Mouse (Mus musculus) neural tube, embryonic 13.5 days (tissue): ENCODE measurements around the gene Elp5. TPM values are rescaled to one million over a fixed set of nuclear protein-coding genes. Genes with fewer than 3 reads are reported as not detected.
"Not testable (repeated sequence)": the region's sequence is repeated elsewhere in the genome, so short reads cannot be mapped to it uniquely, and the experiment has no call there.

Source experiments
- ATAC-seq: fragments of 200-750 bp; cut with Nextera tagmentation; 2 replicates; pipeline ENCODE4 v1.8.0; 2017; ENCODE audit warnings: low read depth, mild to moderate bottlenecking, moderate TSS enrichment, moderate library complexity
- H3K27ac ChIP-seq: fragments of 300-500 bp; sonication (generic); replicated peaks from 2 replicates; pipeline ENCODE4 v1.5.1; 2015; ENCODE audit warnings: moderate library complexity, mild to moderate bottlenecking, inconsistent platforms
- H3K27me3 ChIP-seq: fragments of 300-500 bp; sonication (generic); 2 replicates; pipeline ENCODE4 v1.6.1; 2015; ENCODE audit warnings: mild to moderate bottlenecking, inconsistent platforms
- H3K36me3 ChIP-seq: fragments of 300-500 bp; sonication (generic); 2 replicates; pipeline ENCODE4 v1.6.1; 2015; ENCODE audit warnings: mild to moderate bottlenecking, inconsistent platforms
- H3K4me1 ChIP-seq: fragments of 300-500 bp; sonication (generic); replicated peaks from 2 replicates; pipeline ENCODE4 v1.6.1; 2015; ENCODE audit warnings: inconsistent platforms
- H3K4me2 ChIP-seq: fragments of 300-500 bp; sonication (generic); 2 replicates; pipeline ENCODE4 v1.6.1; 2015; ENCODE audit warnings: inconsistent platforms, mild to moderate bottlenecking, moderate library complexity
- H3K4me3 ChIP-seq: fragments of 300-500 bp; sonication (generic); 2 replicates; pipeline ENCODE4 v1.5.1; 2015; ENCODE audit warnings: mild to moderate bottlenecking, inconsistent platforms
- H3K9ac ChIP-seq: fragments of 300-500 bp; sonication (generic); 2 replicates; pipeline ENCODE4 v1.6.1; 2015; ENCODE audit warnings: moderate library complexity, mild to moderate bottlenecking, inconsistent platforms
- H3K9me3 ChIP-seq: fragments of 300-500 bp; sonication (generic); 2 replicates; pipeline ENCODE4 v1.6.1; 2016; ENCODE audit warnings: inconsistent platforms
- WGBS: fragments of 180-500 bp; shearing (Covaris S2); methylation state at CpG from one replicate; pipeline ENCODE4 v1.1.7; 2015; 5-methylcytosine and 5-hydroxymethylcytosine counted together
- polyA plus RNA-seq: library from polyadenylated mRNA; unstranded; fragments of >200 nt; fragmentation: Nextera tagmentation; extraction: Ambion mirVana; gene quantifications from 2 replicates; pipeline ENCODE4 v1.2.1, GENCODE M21; 2015

Elp5 gene
- polyA plus RNA-seq, 1 experiment from 2014 or later = 162 TPM

DNA sequence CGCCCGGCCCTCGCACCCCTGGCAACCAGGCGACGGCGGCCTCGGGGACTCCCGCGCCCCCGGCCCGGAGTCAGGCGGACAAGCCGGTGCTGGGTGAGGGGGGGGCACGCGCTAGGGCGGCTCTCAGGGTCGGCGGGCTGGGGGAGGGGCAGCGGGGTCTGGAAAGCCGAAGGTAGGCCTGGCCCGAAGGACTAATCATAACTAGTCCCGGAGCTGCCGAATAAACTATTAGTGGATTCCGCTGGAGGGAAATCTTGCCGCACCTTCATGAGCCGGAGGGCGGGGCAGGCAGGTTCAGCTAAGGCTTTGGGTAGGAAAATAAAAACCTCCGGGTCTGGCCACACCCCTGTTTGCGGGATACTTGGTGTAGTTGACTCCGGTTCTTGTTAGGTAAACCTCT lies 46.2 kb downstream of the Elp5 start:
- ATAC-seq = peak; percentile 34
- Histone ChIP-seq H3K27me3 (peaks cover 50% of the 10 kb centered on the region), H3K9me3 (no peaks in the 10 kb centered on the region), H3K4me3 (peak overlapping the region; percentile 55), H3K4me1 (peaks cover 26% of the 10 kb centered on the region), H3K36me3 (no peaks in the 10 kb centered on the region), H3K9ac (peak overlapping the region; percentile 74), H3K27ac (no peak overlapping the region), H3K4me2 (peak overlapping the region; percentile 99)
- 1% methylated on average over 29 of the region's 30 CpGs for WGBS

DNA sequence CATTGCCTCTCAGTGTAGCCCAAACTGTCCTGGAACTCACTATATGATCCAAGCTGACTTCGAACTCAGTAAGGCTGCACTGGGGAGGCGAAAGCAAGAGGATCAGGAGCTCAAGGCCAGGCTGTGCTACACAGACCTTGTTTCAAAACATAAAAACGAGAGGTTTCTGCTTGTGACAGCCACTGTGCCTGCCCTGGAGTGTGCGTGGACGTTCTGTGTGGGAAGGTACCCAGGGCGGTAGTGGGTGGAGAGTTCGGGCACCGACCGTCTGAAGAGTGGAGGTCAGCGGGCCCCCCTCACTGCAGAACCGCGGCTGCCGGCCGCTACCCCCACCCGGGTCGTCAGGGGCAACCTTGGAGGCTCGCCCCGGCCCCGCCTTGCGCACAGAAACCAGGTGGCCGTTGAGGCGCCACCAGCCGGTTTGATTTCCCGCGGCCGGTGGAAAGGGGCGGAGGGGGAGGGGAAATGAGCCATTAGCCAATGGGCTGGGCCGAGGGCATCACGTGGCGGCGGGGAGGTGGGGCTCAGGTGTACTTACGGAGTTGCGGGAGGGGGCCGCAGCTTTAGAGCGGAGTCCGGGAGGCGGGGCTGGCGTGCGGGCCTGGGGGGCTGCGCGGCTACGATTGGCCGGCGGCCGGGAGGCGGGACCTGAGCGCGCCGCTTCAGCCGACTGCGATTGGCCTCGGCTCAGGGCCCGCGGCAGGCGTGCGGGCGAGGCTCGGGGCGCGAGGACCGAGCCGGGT lies 47.0 kb downstream of the Elp5 start, which contains the start of gene Ybx2:
Gene Ybx2 (plus strand): TSS at position 660 of the 743 bp plus-strand sequence.
- Histone ChIP-seq H3K9ac (peak within 1 kb of the TSS; percentile 74), H3K36me3 (no peaks in the 10 kb centered on the region), H3K4me3 (peak within 1 kb of the TSS; percentile 55), H3K27ac (no peak within 1 kb of the TSS), H3K4me2 (peak within 1 kb of the TSS; percentile 99), H3K27me3 (peaks cover 50% of the 10 kb centered on the region), H3K9me3 (no peaks in the 10 kb centered on the region), H3K4me1 (peaks cover 23% of the 10 kb centered on the region)
- 1% methylated on average over 62 of the region's 62 CpGs for WGBS
- peak; percentile 87 for ATAC-seq

- Histone ChIP-seq H3K4me1 (peaks cover 23% of the 10 kb centered on the region), H3K27ac (no peak overlapping the region), H3K27me3 (peaks cover 48% of the 10 kb centered on the region), H3K36me3 (no peaks in the 10 kb centered on the region), H3K9me3 (no peaks in the 10 kb centered on the region), H3K4me2 (peak overlapping the region; percentile 99), H3K4me3 (peak overlapping the region; percentile 55), H3K9ac (peak overlapping the region; percentile 22; the same call in 1 of the 2 replicates)
- 19% methylated on average over 6 of the region's 6 CpGs for whole genome bisulfite sequencing
- no peak for ATAC-seq
Observed at GRCm38 (mm10) chr11:69934681-69935080, 47.6 kb downstream of the Elp5 start.

DNA sequence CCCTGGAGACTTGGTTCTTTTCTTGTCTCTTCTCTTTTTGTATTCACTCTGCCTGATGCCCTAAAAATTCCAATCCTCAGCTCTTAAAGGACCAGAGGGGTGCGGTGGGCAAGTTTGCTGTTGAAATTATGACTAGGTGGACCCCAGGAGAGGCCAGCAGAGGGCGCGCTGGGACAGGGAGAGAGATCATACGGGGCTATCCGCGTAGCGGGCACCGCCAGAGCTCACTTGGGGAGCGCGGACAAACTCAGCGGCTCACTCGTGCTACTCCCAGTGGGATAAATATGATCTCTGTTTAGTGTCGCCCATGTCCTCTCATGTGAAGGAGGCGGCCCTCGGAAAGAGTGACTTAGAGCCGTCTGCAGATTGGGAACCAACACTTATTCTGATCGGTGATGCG lies 48.1 kb downstream of the Elp5 start:
- Histone ChIP-seq H3K4me3 (peak overlapping the region; percentile 55; the same call in 1 of the 2 replicates), H3K27ac (no peak overlapping the region), H3K36me3 (no peaks in the 10 kb centered on the region), H3K9me3 (no peaks in the 10 kb centered on the region), H3K9ac (peak overlapping the region; percentile 22; the same call in 1 of the 2 replicates), H3K4me1 (peaks cover 23% of the 10 kb centered on the region), H3K27me3 (peaks cover 43% of the 10 kb centered on the region), H3K4me2 (peak overlapping the region; percentile 99)
- no peak for ATAC-seq
- WGBS = under 1% methylated on average over 18 of the region's 18 CpGs

GRCm38 (mm10) chr11:69933066-69933465 lies 49.3 kb downstream of the Elp5 start:
- Histone ChIP-seq H3K9ac (no peak overlapping the region), H3K36me3 (no peaks in the 10 kb centered on the region), H3K9me3 (no peaks in the 10 kb centered on the region), H3K27me3 (peaks cover 32% of the 10 kb centered on the region), H3K27ac (no peak overlapping the region), H3K4me2 (no peak overlapping the region), H3K4me1 (peaks cover 23% of the 10 kb centered on the region), H3K4me3 (no peak overlapping the region)
- 76% methylated on average over 4 of the region's 4 CpGs for WGBS
- no peak for ATAC-seq

GRCm38 (mm10) chr11:69932254-69932653 lies 50.1 kb downstream of the Elp5 start:
- H3K9ac ChIP-seq = no peak overlapping the region
- peaks cover 22% of the 10 kb centered on the region for H3K4me1 ChIP-seq
- H3K4me2 ChIP-seq = no peak overlapping the region
- H3K27ac ChIP-seq = no peak overlapping the region
- H3K27me3 ChIP-seq = peaks cover 24% of the 10 kb centered on the region
- H3K9me3 ChIP-seq = no peaks in the 10 kb centered on the region
- no peaks in the 10 kb centered on the region for H3K36me3 ChIP-seq
- no peak overlapping the region for H3K4me3 ChIP-seq
- 37% methylated on average over 3 of the region's 3 CpGs for WGBS
- ATAC-seq = no peak

DNA sequence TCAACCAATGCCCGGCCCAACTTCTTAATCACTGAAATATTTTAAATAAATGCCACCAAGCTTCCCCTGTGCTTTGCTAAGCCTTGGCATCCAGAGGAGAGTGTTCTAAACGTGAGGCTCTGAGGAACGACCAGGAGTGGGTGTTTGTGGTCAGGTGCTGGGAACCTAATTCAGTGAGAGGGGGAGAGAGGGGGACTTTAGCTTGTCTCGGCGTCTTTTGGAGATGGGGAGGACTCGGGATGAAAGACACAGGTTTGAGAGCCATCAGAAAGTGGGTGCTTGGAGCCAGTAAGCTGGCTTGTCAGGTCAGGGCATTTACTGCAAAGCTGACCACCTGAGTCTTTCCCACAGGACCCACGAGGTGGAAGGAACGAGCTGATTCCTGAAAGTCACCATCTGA lies 50.5 kb downstream of the Elp5 start:
- H3K4me3 ChIP-seq = no peak overlapping the region

GRCm38 (mm10) chr11:69930967-69931537 lies 51.3 kb downstream of the Elp5 start:
- no peaks in the 10 kb centered on the region for H3K9me3 ChIP-seq
- WGBS = 73% methylated on average over 3 of the region's 3 CpGs
- no peak for ATAC-seq
- H3K9ac ChIP-seq = no peak overlapping the region
- peaks cover 12% of the 10 kb centered on the region for H3K27me3 ChIP-seq
- no peak overlapping the region for H3K27ac ChIP-seq
- no peaks in the 10 kb centered on the region for H3K36me3 ChIP-seq
- no peak overlapping the region for H3K4me2 ChIP-seq
- no peak overlapping the region for H3K4me3 ChIP-seq
- H3K4me1 ChIP-seq = peaks cover 10% of the 10 kb centered on the region

More for the DNA sequence above, 50.5 kb downstream of the Elp5 start:
- no peaks in the 10 kb centered on the region for H3K36me3 ChIP-seq
- H3K27me3 ChIP-seq = peaks cover 19% of the 10 kb centered on the region
- H3K27ac ChIP-seq = no peak overlapping the region
- no peak overlapping the region for H3K9ac ChIP-seq
- 76% methylated on average over 8 of the region's 8 CpGs for WGBS
- no peak for ATAC-seq
- no peaks in the 10 kb centered on the region for H3K9me3 ChIP-seq
- peaks cover 17% of the 10 kb centered on the region for H3K4me1 ChIP-seq
- no peak overlapping the region for H3K4me2 ChIP-seq

- not testable (repeated sequence) for H3K4me3 ChIP-seq, H3K9me3 ChIP-seq, H3K36me3 ChIP-seq, H3K4me1 ChIP-seq, H3K9ac ChIP-seq, H3K27me3 ChIP-seq, H3K27ac ChIP-seq, ATAC-seq, H3K4me2 ChIP-seq
- 86% methylated on average over 8 of the region's 8 CpGs for WGBS
Observed at GRCm38 (mm10) chr11:69930176-69930575, 52.1 kb downstream of the Elp5 start.

- WGBS = 87% methylated on average over 4 of the region's 4 CpGs
- no peaks in the 10 kb centered on the region for H3K36me3 ChIP-seq
- no peak overlapping the region for H3K4me3 ChIP-seq
- no peak for ATAC-seq
- H3K9me3 ChIP-seq = no peaks in the 10 kb centered on the region
- no peak overlapping the region for H3K27ac ChIP-seq
- H3K4me1 ChIP-seq = peaks cover 3% of the 10 kb centered on the region; the same call in 1 of the 2 replicates
- no peak overlapping the region for H3K9ac ChIP-seq
- H3K27me3 ChIP-seq = peaks cover 5% of the 10 kb centered on the region
- H3K4me2 ChIP-seq = no peak overlapping the region
Observed at GRCm38 (mm10) chr11:69929712-69930111, 52.6 kb downstream of the Elp5 start.

GRCm38 (mm10) chr11:69927501-69927900 lies 54.8 kb downstream of the Elp5 start:
- Histone ChIP-seq H3K4me1 (peaks cover 5% of the 10 kb centered on the region), H3K4me3 (no peak overlapping the region), H3K9me3 (no peaks in the 10 kb centered on the region), H3K9ac (no peak overlapping the region), H3K36me3 (no peaks in the 10 kb centered on the region), H3K27ac (no peak overlapping the region), H3K4me2 (no peak overlapping the region), H3K27me3 (no peaks in the 10 kb centered on the region; the same call in 1 of the 2 replicates)
- WGBS = 96% methylated on average over 2 of the region's 2 CpGs
- ATAC-seq = no peak

- 77% methylated on average over 3 of the region's 3 CpGs for WGBS
- Histone ChIP-seq H3K9me3 (no peaks in the 10 kb centered on the region), H3K9ac (peak overlapping the region; percentile 71; the same call in 1 of the 2 replicates), H3K36me3 (peaks cover 15% of the 10 kb centered on the region), H3K4me1 (peaks cover 32% of the 10 kb centered on the region), H3K4me3 (0 out of 2 replicates have a peak overlapping the region, but pooled peaks have one; percentile 92), H3K27me3 (no peaks in the 10 kb centered on the region), H3K27ac (peak overlapping the region; percentile 92), H3K4me2 (peak overlapping the region; percentile 58)
- no peak for ATAC-seq
Observed at GRCm38 (mm10) chr11:69922796-69923195, 59.5 kb downstream of the Elp5 start.
